Mouse (Mus musculus): Measurements from ENCODE around the gene Zbtb48. TPM values are rescaled to one million over a fixed set of nuclear protein-coding genes. Genes with fewer than 3 reads are reported as not detected.
A peak's percentile ranks its signal among the peaks of the same experiment; 100 is the strongest.

Zbtb48 gene
- polyA plus RNA-seq, 2 experiments = 6.4 to 10.7 TPM

DNA sequence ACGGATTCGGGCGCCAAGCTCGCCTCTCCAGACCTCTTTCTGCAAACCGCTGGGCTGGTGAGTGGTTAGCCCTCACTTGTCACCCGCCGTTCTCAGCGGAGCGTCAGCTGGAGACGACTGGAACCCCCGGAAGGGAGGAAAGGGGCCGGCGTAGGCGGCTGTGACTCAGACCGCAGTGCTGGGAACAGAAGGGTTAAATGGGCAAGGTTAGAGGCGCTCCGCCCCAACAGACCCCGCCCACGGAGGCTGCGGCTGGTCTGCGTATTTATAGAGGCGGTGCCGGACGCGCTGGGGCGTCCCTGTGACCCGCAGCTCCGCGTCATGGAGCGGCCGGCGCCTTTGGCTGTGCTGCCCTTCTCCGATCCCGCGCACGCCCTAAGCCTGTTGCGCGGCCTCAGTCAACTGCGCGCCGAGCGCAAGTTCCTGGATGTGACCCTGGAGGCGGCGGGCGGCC lies 18.8 kb downstream of the Zbtb48 start, which contains the start of gene Klhl21:
Gene Klhl21 (plus strand): TSS at position 182 of the 454 bp plus-strand sequence.
- Histone ChIP-seq H3K27ac (peak within 1 kb of the TSS; percentile 53), H3K4me3 (ENCODE audit: insufficient read depth in 1 of 2, low read depth in 2 of 2, low read length in 2 of 2) (peak within 1 kb of the TSS; percentile 59 to 92), H3K4me2 (ENCODE audit: low read depth) (peak within 1 kb of the TSS; percentile 100), H3K9ac (replicated peaks) (peak within 1 kb of the TSS; percentile 61), H3K4me1 (replicated peaks; ENCODE audit: control insufficient read depth in 2 of 2, insufficient read depth in 2 of 2, low read length in 1 of 2) (peaks cover 27 to 28% of the 10 kb centered on the region in 2 experiments), H3K9me3 (ENCODE audit: control insufficient read depth, low read length) (no peaks in the 10 kb centered on the region), H3K27me3 (ENCODE audit: control insufficient read depth, insufficient read depth, low read length) (peaks cover 15% of the 10 kb centered on the region), H3K36me3 (replicated peaks; ENCODE audit: control insufficient read depth, insufficient read depth, low read depth) (no peaks in the 10 kb centered on the region; the same call in 1 of the 2 replicates)
- ATAC-seq (ENCODE audit: insufficient read depth) (peak; percentile 83), DNase-seq (ENCODE audit: low read depth in 3 of 3, low spot score in 3 of 3) (peak; percentile 83 to 88 (median 84))
- under 1% methylated on average over 44 of the region's 45 CpGs for WGBS (ENCODE audit: insufficient replicate concordance)
- no peak for TF ChIP-seq CTCF (IDR thresholded peaks at IDR 0.05; ENCODE audit: low read depth)
- TF ChIP-seq EP300 (IDR thresholded peaks at IDR 0.05; ENCODE audit: low read depth) = no peak

DNA sequence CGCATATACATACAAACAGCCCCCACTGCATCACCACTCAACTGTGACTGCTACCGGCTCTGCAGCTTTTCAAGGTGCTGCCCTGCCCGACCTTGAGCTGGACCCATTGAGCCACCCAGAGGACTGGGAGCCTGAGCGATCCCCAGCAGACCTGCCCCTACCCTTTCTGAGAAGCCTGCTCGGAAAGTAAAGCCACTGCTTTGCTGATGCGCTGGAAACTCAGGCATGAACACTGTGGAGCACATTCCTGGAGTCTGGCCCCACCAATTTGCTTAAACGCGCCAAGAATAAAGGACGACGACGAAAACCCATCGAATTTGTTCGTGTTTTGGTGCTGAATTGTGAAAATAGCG lies 19.3 kb downstream of the Zbtb48 start:
- 2% methylated on average over 14 of the region's 14 CpGs for WGBS (ENCODE audit: insufficient replicate concordance)
- Histone ChIP-seq H3K27ac (no peak overlapping the region), H3K9ac (replicated peaks) (peak overlapping the region; percentile 61), H3K36me3 (replicated peaks; ENCODE audit: control insufficient read depth, insufficient read depth, low read depth) (no peaks in the 10 kb centered on the region; the same call in 1 of the 2 replicates), H3K4me3 (ENCODE audit: insufficient read depth in 1 of 2, low read depth in 2 of 2, low read length in 2 of 2) (peak overlapping the region; percentile 58 to 92), H3K27me3 (ENCODE audit: control insufficient read depth, insufficient read depth, low read length) (peaks cover 15% of the 10 kb centered on the region), H3K9me3 (ENCODE audit: control insufficient read depth, low read length) (no peaks in the 10 kb centered on the region), H3K4me2 (ENCODE audit: low read depth) (peak overlapping the region; percentile 100), H3K4me1 (replicated peaks; ENCODE audit: control insufficient read depth in 2 of 2, insufficient read depth in 2 of 2, low read length in 1 of 2) (peaks cover 27 to 28% of the 10 kb centered on the region in 2 experiments)
- ATAC-seq (ENCODE audit: insufficient read depth) = no peak
- no peak for DNase-seq (ENCODE audit: low read depth in 3 of 3, low spot score in 3 of 3)
- TF ChIP-seq CTCF (IDR thresholded peaks at IDR 0.05; ENCODE audit: low read depth) (no peak), EP300 (IDR thresholded peaks at IDR 0.05; ENCODE audit: low read depth) (no peak)

DNA sequence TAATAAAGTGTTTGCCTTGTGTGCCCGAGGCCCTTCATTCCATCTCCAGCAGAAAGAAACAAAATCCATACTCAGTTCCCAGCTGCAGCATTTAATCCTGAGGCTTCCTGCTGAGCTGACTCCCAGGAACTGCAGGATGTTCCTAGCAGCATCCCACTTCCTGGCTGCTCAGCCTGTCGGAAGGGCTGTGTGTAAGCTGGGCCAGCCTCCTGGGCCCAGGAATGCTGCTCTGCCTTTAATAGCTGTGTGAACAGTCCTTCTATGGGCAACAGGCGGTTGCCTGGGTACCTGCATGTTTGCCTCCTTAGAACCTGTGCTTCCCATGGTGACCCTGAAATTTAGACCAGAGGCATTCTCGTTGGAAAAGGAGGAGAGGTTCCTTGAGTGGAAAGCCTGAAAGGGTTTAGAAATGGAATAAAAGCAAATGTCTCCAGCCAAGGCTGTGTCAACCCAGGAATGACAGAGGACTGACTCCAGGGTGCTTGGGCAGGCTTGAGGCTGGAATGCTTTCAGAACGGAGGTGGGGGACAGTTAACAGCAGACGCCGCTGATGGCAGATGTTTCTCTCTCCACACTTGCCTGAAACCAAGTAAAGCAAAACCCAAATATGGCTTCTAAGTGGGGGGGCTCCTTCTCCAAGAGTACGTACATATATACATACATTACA lies 19.9 kb downstream of the Zbtb48 start:
- ATAC-seq (ENCODE audit: insufficient read depth) = no peak
- Histone ChIP-seq H3K4me2 (ENCODE audit: low read depth) (peak overlapping the region; percentile 100), H3K9ac (replicated peaks) (peak overlapping the region; percentile 61)

DNA sequence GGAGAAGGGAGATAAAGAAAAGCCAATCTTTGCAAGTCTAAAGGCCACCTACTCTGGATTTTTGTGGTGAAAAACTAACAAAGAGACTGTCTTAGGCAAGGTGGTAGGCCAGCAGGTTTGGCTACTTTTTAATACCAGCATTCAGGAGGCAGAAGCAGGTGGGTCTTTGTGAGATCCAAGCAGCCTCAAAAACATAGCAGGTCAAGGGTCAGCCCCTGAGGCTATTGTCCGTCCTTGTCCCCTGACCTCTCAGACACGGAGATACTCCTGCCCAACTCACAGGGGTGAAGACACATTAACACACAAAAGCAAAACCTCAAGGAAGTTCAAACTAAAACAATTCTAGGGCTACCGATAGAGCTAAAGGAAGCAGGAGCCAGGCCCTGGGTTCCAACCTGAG lies 20.7 kb downstream of the Zbtb48 start:
- no peaks in the 10 kb centered on the region for H3K9me3 ChIP-seq (ENCODE audit: control insufficient read depth, low read length)
- ATAC-seq (ENCODE audit: insufficient read depth) = no peak
- H3K36me3 ChIP-seq (replicated peaks; ENCODE audit: control insufficient read depth, insufficient read depth, low read depth) = no peaks in the 10 kb centered on the region; the same call in 1 of the 2 replicates
- no peak overlapping the region for H3K4me3 ChIP-seq (ENCODE audit: insufficient read depth in 1 of 2, low read depth in 2 of 2, low read length in 2 of 2)
- H3K27ac ChIP-seq = no peak overlapping the region
- H3K9ac ChIP-seq (replicated peaks) = no peak overlapping the region
- DNase-seq (ENCODE audit: low read depth in 3 of 3, low spot score in 3 of 3) = no peak
- H3K4me2 ChIP-seq (ENCODE audit: low read depth) = no peak overlapping the region
- 51% methylated on average over 3 of the region's 3 CpGs for WGBS (ENCODE audit: insufficient replicate concordance)
- peaks cover 27 to 28% of the 10 kb centered on the region in 2 experiments for H3K4me1 ChIP-seq (replicated peaks; ENCODE audit: control insufficient read depth in 2 of 2, insufficient read depth in 2 of 2, low read length in 1 of 2)
- TF ChIP-seq CTCF (IDR thresholded peaks at IDR 0.05; ENCODE audit: low read depth) = no peak
- no peak for TF ChIP-seq EP300 (IDR thresholded peaks at IDR 0.05; ENCODE audit: low read depth)
- H3K27me3 ChIP-seq (ENCODE audit: control insufficient read depth, insufficient read depth, low read length) = peaks cover 15% of the 10 kb centered on the region

More for the DNA sequence above, 19.9 kb downstream of the Zbtb48 start:
- H3K4me3 ChIP-seq (ENCODE audit: insufficient read depth in 1 of 2, low read depth in 2 of 2, low read length in 2 of 2) = peak overlapping the region in 1 of 2 experiments; percentile 92; a peak in 2 of 4 replicates
- H3K4me1 ChIP-seq (replicated peaks; ENCODE audit: control insufficient read depth in 2 of 2, insufficient read depth in 2 of 2, low read length in 1 of 2) = peaks cover 27 to 28% of the 10 kb centered on the region in 2 experiments
- WGBS (ENCODE audit: insufficient replicate concordance) = 30% methylated on average over 8 of the region's 8 CpGs
- H3K9me3 ChIP-seq (ENCODE audit: control insufficient read depth, low read length) = no peaks in the 10 kb centered on the region
- no peaks in the 10 kb centered on the region; the same call in 1 of the 2 replicates for H3K36me3 ChIP-seq (replicated peaks; ENCODE audit: control insufficient read depth, insufficient read depth, low read depth)
- peaks cover 15% of the 10 kb centered on the region for H3K27me3 ChIP-seq (ENCODE audit: control insufficient read depth, insufficient read depth, low read length)
- TF ChIP-seq EP300 (IDR thresholded peaks at IDR 0.05; ENCODE audit: low read depth) (no peak), CTCF (IDR thresholded peaks at IDR 0.05; ENCODE audit: low read depth) (no peak)
- no peak for DNase-seq (ENCODE audit: low read depth in 3 of 3, low spot score in 3 of 3)
- no peak overlapping the region for H3K27ac ChIP-seq

DNA sequence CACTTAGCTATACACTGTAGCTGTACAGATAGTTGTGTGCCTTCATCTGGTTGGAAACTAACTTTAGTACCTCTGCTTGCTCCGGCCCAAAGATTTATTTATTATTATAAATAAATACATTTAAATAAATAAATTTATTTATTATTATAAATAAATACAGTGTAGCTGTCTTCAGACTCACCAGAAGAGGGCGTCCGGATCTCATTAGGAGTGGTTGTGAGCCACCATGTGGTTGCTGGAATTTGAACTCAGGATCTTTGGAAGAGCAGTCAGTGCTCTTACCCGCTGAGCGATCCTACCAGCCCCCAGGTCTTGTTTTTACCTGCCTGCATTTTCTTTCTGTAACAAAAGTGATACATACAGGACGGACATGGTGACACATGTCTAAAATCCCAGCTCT lies 21.3 kb downstream of the Zbtb48 start:
- Histone ChIP-seq H3K4me1 (replicated peaks; ENCODE audit: control insufficient read depth in 2 of 2, insufficient read depth in 2 of 2, low read length in 1 of 2) (peaks cover 21% of the 10 kb centered on the region in 2 experiments), H3K9me3 (ENCODE audit: control insufficient read depth, low read length) (no peaks in the 10 kb centered on the region), H3K4me3 (ENCODE audit: insufficient read depth in 1 of 2, low read depth in 2 of 2, low read length in 2 of 2) (no peak overlapping the region), H3K27ac (no peak overlapping the region), H3K27me3 (ENCODE audit: control insufficient read depth, insufficient read depth, low read length) (peaks cover 15% of the 10 kb centered on the region), H3K4me2 (ENCODE audit: low read depth) (no peak overlapping the region), H3K36me3 (replicated peaks; ENCODE audit: control insufficient read depth, insufficient read depth, low read depth) (no peaks in the 10 kb centered on the region), H3K9ac (replicated peaks) (no peak overlapping the region)
- no peak for DNase-seq (ENCODE audit: low read depth in 3 of 3, low spot score in 3 of 3)
- no peak for ATAC-seq (ENCODE audit: insufficient read depth)
- TF ChIP-seq EP300 (IDR thresholded peaks at IDR 0.05; ENCODE audit: low read depth) (no peak), CTCF (IDR thresholded peaks at IDR 0.05; ENCODE audit: low read depth) (peak; percentile 51)
- 65% methylated on average over 6 of the region's 6 CpGs for WGBS (ENCODE audit: insufficient replicate concordance)

All from liver, embryonic 14.5 days (tissue).